Mouse (Mus musculus) stomach, postnatal 0 days (tissue): Measurements from ENCODE around the gene Dlgap1.

Experiments used
- CTCF ChIP-seq: IDR thresholded peaks from 2 replicates; pipeline ENCODE4 v1.5.1; 2016; ENCODE audit warnings: antibody characterized with exemption, low read depth, mild to moderate bottlenecking, moderate library complexity
- EP300 ChIP-seq: optimal IDR thresholded peaks from 2 replicates; pipeline ENCODE3; 2016; ENCODE audit warnings: antibody characterized with exemption

DNA sequence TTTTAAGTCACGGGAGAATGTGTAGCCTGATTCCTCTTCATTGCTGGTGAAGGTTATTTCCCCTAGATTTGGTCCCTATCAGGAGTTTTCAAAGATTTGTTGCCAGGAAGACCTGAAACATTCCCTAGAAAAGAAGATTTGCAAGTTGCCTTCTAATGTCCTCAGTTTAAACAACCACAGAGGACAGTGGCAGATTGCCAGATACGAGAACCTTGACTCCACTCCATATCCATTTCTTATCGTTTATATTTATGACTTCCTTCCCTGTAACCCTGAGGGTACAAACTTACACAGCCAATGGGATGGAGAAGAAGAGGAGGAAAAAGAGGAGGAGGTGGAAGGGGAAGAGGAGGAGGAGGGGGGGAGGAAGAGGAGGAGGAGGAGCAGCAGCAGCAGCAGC is 4.2 kb downstream of the Dlgap1 start:
- TF ChIP-seq EP300 (no peak), CTCF (no peak)
